Mouse (Mus musculus): ENCODE data around the gene Sf1.
A peak's percentile ranks its signal among the peaks of the same experiment; 100 is the strongest.

The Sf1 gene

GRCm38 (mm10) chr19:6399285-6400095 lies 36.0 kb downstream of the Sf1 start, which contains the start of gene Rasgrp2:
Gene Rasgrp2, plus strand, starts transcription at chr19:6399340.
- DNase-seq (ENCODE audit: low spot score): no peak

- DNase-seq (ENCODE audit: low spot score): no peak
Measured at GRCm38 (mm10) chr19:6400096-6401086, 36.9 kb downstream of the Sf1 start.

DNA sequence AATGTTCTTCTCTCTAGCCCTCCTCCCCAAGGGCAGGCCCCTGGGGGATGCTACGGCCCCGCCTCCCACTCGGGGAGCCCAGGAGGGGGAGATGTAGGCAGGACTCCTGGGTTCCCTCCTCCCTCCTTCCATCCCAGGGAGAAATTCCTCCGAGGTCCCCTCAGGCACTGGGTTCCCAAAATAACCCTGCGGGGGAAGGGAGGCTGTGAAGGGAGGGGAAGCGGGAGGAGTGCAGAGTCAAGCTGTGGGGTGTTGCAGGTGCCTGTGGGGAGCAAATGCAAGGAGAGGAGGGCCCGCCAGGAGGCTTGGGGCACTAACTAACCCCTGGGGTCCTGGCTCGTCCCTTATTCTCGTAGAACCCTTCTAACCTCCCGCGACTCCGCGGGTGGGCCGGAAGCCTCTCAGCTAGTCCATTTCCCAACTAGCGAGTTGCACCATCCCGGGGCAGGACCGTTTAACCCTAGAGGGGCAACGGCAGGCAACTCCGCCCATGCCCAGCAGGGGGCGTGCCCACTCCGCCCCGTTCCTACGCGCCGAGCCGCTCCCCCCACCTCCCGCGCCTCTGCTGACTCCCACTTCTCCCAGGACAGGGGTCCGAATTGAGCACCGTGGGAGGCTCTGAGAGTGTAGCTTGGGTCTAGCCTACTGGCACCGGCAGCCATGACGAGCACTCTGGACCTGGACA lies 37.8 kb downstream of the Sf1 start:
- peak; percentile 74 for DNase-seq (ENCODE audit: low spot score)

DNA sequence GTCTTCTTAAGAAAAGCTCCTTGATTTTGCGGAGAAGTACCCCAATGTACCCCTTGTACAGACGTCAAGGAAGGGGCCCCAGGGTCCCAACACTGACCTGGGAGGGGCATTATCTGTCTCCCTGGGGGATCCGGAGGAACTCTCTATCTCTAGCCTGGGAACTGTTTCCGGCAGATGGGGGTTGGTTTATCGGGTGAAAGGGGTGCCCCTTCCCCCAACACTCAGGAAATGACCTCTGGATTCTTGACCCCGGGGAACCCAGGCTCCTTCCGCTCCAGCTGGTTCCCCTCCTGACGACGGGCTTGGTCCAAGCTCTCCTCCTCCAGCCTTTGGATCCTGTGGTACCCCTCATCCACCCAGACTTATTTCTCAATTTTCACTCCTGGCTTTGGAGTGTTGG lies 38.5 kb downstream of the Sf1 start:
- DNase-seq (ENCODE audit: low spot score): no peak

- no peak for DNase-seq (ENCODE audit: low spot score)
Measured at GRCm38 (mm10) chr19:6403869-6404268, 40.4 kb downstream of the Sf1 start.

DNA sequence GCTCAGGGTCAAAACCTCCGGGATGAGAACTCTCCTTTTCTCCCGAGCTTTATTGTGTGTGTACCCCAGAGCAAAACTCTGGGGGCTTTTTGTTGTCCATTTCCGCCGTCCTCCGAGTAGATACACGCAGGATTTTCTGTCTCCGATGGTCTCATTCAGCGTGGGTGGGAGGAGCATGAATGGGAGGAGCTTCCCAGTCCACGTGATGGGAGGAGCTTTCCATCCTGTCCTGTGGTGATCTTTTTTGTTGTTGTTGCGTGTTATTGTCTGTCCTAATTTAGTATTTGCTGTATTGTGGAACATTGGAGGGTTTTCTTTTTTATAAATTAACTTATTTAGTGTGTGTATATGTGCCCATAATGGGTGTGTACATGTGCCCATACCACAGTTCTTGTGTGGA lies 41.9 kb downstream of the Sf1 start:
- no peak for DNase-seq (ENCODE audit: low spot score)

GRCm38 (mm10) chr19:6407109-6407508 lies 43.6 kb downstream of the Sf1 start:
- DNase-seq (ENCODE audit: low spot score): no peak

DNA sequence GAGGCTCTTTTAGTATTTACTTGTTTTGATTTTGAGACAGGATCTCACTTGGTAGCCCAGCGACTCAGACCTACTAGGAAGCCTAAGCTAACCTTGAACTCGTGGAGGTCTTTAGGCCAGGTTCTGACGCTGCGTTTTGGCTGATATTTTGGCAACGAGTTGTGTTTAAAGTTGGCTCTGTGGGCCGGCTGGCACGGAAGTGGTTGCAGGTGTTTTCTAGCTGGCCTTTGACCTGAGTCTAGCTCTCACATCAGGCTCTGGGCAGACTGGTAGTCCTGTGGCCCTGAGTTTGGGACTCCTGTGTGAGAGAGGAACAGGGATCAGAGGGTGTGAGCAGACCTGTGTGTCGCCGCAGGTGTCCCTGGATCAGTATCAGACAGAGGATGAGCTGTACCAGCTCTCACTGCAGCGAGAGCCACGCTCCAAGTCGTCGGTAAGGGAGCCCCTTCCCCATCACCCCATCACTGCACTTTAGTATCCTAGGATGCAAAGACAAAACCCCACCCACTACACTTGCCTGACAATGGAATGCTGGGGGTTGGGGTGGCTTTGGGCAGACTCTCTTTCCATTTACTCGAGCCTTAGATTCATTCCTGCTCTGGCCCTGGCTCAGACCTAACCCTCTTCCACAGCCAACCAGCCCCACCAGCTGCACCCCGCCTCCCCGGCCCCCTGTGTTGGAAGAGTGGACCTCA lies 44.5 kb downstream of the Sf1 start:
- DNase-seq (ENCODE audit: low spot score): no peak

- no peak for DNase-seq (ENCODE audit: low spot score)
Measured at GRCm38 (mm10) chr19:6408749-6409148, 45.3 kb downstream of the Sf1 start.

GRCm38 (mm10) chr19:6409176-6409575 lies 45.7 kb downstream of the Sf1 start:
- no peak for DNase-seq (ENCODE audit: low spot score)

DNA sequence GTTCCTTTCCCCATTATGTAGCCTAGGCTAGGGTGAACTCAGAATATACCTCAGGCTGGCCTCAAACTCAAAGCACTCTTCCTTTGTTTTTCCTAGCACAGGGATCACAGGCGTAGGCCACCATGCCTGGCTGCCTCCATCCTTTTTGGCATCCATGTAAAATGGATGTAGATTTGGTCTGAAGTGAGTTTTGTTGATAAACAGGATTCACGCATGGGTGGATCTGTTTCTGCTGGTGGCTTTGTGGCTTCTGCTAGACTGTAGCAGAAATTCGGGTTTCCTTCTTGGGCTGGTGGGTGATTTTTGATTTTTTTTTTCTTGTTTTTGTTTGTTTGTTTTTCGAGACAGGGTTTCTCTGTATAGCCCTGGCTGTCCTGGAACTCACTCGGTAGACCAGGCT lies 46.4 kb downstream of the Sf1 start:
- DNase-seq (ENCODE audit: low spot score): no peak

DNA sequence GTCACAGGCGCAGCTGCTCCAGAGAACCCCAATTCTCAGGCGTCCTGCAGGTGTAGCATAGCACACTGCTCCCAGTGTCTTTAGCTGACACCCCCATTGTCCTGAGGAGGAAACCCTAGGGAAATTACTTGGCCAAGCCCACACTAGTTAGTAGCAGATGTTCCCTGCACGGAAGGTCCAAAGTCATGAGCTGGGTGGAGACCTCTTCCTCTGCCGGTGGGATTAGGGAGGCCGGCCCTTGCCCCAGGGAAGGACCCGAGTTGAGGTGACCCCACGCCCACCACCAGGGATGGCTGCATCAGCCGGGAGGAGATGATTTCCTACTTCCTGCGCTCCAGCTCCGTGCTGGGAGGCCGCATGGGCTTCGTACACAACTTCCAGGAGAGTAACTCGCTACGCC lies 49.3 kb downstream of the Sf1 start:
- DNase-seq (ENCODE audit: low spot score): no peak

GRCm38 (mm10) chr19:6415454-6415853 lies 52.0 kb downstream of the Sf1 start:
- DNase-seq (ENCODE audit: low spot score): no peak

- DNase-seq (ENCODE audit: low spot score): no peak
Measured at GRCm38 (mm10) chr19:6416124-6416770, 52.8 kb downstream of the Sf1 start.

DNA sequence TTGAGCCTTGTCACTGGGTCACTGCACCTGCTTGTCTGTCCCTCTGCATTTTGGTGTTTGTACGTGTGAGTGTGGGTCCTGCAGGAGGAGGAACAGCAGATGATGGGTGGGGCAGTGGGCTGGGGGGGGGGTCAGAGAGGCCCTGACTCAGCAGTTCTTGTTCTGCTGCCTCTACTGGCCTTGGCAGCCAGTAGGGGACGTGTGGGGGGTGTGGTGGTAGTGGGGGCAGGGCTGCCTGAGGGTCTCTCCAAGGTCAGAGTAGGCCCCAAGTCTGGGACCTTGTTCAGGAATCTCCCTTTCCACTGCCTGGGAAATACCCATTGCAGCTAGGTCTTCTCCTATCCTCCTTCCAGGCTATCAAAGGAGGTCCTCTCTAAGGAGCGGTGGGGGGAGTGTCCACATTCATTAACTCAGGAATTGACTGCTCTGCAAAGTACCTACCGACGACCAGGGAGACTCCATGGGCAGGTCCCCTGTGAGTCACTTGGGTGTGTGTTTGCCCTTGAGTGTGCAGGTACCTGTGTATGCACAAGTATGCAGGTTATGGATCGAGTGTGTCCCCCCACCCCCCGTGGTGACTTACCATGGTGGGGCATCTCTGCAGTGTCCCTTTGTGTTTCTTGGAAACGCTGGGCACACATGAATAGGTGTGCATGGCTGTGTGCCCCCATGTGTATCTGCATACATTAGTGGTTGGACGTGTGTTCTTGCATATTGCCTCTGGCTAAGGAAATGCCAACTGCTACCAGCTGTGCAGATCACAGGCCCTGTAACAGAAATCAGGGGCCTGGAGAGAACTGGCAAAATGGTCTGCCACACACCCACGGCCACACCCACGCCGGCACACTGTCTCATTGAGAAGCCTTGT lies 53.6 kb downstream of the Sf1 start:
- DNase-seq (ENCODE audit: low spot score): no peak

- peak; percentile 78 for DNase-seq (ENCODE audit: low spot score)
Measured at GRCm38 (mm10) chr19:6418233-6418879, 54.9 kb downstream of the Sf1 start, which contains the start of gene Nrxn2. Gene Nrxn2, plus strand, starts transcription at chr19:6418731.

DNA sequence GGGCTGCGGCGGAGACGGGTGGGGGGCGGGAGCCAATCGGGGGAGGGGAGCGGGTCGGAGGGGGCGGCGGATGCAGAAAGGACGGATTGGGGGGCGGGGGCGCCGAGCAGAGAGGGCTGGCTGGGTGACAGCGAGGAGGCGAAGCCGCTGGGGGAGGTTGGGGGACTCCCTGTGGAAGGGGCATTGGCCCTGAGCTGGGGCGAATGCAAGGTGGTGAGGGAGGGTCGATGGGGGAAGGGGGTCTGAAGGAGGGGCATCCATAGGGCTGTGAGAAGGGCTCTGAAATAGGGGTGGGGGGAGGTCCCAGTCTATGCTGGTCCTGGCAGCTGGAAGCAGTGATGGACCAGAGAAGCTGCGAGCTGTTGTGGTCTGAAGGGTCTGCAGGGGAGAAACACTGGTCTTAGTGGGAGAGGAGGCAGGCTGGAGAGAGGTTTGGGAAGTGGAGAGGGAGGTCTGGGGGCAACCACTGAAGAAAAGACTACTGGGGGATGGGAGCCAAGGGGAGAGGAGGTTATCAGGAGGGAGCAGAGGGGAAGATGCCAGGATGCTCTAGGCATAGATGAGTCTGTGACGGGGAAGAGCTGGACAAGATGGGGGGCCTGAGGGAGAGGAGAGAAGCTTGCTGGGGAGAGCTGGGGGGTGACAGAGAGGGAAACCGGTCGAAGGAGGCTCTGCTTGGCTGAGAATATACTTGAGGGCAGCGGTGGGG lies 55.6 kb downstream of the Sf1 start:
- DNase-seq (ENCODE audit: low spot score): no peak

DNA sequence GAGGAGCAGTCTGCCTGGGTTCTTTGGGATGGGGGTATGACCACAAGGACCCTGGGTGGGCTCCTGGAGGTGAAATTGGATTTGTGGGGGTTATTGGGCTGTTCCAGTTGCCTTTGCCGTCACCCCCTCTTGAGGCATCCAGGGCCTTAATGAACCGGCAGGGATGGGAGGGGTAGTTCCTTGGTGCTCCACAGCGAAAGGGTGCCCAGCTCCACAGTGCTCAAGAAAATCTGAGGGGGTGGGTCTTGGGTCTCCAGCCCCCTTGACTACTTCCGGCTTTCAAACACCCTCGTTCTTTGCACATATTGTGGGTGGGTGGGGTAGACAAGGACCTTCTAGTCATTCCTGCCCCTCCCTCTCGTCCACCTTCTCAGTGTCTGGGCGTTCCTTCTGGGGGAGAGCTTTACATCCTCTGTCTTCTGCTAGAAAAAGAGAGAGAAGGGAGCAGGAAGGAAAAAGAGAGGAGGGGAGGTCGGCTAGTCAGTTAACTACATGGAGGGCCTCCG lies 56.4 kb downstream of the Sf1 start:
- DNase-seq (ENCODE audit: low spot score): no peak
